Mouse (Mus musculus) ES-Bruce4 (cell line): ENCODE measurements around the gene Gsap. TPM values are rescaled to one million over a fixed set of nuclear protein-coding genes. Genes with fewer than 3 reads are reported as not detected.

Experiments used
- H3K27ac ChIP-seq: 2 replicates; pipeline ENCODE4 v1.5.1; 2012; ENCODE audit warnings: low read length, inconsistent platforms; ENCODE audit not compliant: insufficient read depth
- H3K27me3 ChIP-seq: 2 replicates; pipeline ENCODE4 v1.6.1; 2012; ENCODE audit warnings: mild to moderate bottlenecking, low read length, inconsistent platforms; ENCODE audit not compliant: control insufficient read depth, poor library complexity, insufficient read depth, severe bottlenecking
- H3K36me3 ChIP-seq: 2 replicates; pipeline ENCODE4 v1.6.1; 2012; ENCODE audit warnings: inconsistent platforms, mild to moderate bottlenecking, low read length, moderate library complexity; ENCODE audit not compliant: control insufficient read depth, poor library complexity, insufficient read depth, severe bottlenecking
- H3K4me1 ChIP-seq: one replicate; pipeline ENCODE4 v1.8.1; 2011; ENCODE audit warnings: low read length; ENCODE audit not compliant: control insufficient read depth, insufficient read depth
- H3K4me3 ChIP-seq: 2 replicates; pipeline ENCODE4 v1.5.1; 2011; ENCODE audit warnings: low read depth, mild to moderate bottlenecking, low read length
- H3K9ac ChIP-seq: 2 replicates; pipeline ENCODE4 v1.6.1; 2012; ENCODE audit warnings: low read depth, mild to moderate bottlenecking, inconsistent platforms; ENCODE audit not compliant: poor library complexity, severe bottlenecking
- H3K9me3 ChIP-seq: replicated peaks from 2 replicates; pipeline ENCODE4 v1.6.1; 2012; ENCODE audit warnings: mild to moderate bottlenecking, low read length, inconsistent platforms; ENCODE audit not compliant: control insufficient read depth, poor library complexity, insufficient read depth, severe bottlenecking
- CTCF ChIP-seq: IDR thresholded peaks from one replicate; pipeline ENCODE4 v1.8.1; 2011; ENCODE audit warnings: low read depth, low read length
- EP300 ChIP-seq: IDR thresholded peaks from 2 replicates; pipeline ENCODE4 v1.6.1; 2011; ENCODE audit warnings: low read depth, low read length; ENCODE audit not compliant: insufficient read depth
- POLR2A ChIP-seq: IDR thresholded peaks from one replicate; pipeline ENCODE4 v1.8.1; 2011; ENCODE audit warnings: low read length; ENCODE audit not compliant: insufficient read depth
- polyA plus RNA-seq: library from polyadenylated mRNA; stranded (reverse); fragments of >200 nt; gene quantifications from 2 replicates; pipeline ENCODE4 v1.2.4, GENCODE M21; 2011; ENCODE audit warnings: low read depth; ENCODE audit not compliant: missing spikeins, insufficient read depth, insufficient read length

Gsap gene
- polyA plus RNA-seq, 1 experiment: 8.9 TPM

DNA sequence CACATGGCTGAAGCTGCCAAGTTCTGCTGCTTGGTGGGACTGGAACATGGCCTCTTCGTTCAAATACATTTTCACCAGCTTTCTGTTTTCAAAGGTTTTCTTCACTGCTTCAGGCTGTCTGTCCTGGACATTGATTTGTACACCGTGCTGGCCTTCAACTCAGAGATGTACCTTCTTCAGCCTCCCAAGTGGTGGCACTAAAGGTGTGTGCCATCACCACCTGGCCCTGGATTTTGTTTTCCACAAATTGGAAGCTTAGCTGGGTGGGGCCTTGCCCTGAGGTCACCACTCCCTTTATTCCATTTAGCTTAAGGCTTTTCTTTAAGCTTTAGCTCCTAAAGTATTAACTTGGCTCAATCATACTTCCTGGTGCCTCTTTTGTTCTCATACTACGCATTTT, 22.6 kb upstream of the Gsap start:
- no peak overlapping the region for H3K4me3 ChIP-seq
- H3K9ac ChIP-seq: no peak overlapping the region
- TF ChIP-seq POLR2A (no peak), CTCF (no peak), EP300 (no peak)
- H3K4me1 ChIP-seq: no peaks in the 10 kb centered on the region
- H3K27ac ChIP-seq: no peak overlapping the region
- H3K9me3 ChIP-seq: no peaks in the 10 kb centered on the region
- no peaks in the 10 kb centered on the region for H3K27me3 ChIP-seq
- no peaks in the 10 kb centered on the region for H3K36me3 ChIP-seq

DNA sequence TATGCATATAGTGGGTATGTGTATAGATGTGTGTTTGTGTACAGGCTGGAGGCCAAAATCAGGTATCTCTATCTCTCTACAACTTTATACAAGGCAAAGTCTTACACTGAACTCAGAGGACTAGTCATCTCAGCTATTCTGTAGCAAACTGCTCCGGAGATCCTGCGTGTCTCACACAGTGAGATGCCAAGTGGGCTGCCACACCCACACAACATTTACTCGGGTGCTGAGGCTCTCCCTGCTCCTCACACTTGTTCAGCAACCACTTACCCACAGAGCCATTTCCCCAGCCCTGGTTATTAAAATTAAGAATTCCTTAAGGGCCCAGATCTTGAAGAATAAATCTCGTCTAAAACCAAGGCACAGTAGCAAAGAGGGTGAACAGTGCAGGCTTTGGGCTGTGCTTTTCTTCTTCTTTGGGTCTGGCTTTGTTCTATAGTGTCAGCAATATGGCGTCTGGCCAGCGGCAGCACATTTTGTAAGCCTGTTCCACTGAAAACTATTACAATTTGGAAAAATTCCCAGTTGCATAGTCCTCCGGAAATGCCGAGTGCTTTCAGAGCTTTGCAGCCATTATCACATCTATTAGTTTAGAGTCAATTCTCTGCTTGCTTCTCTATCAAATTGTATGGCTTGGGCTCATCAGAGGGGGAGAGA, 17.2 kb upstream of the Gsap start:
- H3K27me3 ChIP-seq: no peaks in the 10 kb centered on the region
- H3K36me3 ChIP-seq: no peaks in the 10 kb centered on the region
- H3K9ac ChIP-seq: no peak overlapping the region
- TF ChIP-seq POLR2A: no peak
- TF ChIP-seq EP300: no peak
- no peak for TF ChIP-seq CTCF
- H3K4me3 ChIP-seq: no peak overlapping the region
- H3K27ac ChIP-seq: no peak overlapping the region
- H3K9me3 ChIP-seq: no peaks in the 10 kb centered on the region
- no peaks in the 10 kb centered on the region for H3K4me1 ChIP-seq

DNA sequence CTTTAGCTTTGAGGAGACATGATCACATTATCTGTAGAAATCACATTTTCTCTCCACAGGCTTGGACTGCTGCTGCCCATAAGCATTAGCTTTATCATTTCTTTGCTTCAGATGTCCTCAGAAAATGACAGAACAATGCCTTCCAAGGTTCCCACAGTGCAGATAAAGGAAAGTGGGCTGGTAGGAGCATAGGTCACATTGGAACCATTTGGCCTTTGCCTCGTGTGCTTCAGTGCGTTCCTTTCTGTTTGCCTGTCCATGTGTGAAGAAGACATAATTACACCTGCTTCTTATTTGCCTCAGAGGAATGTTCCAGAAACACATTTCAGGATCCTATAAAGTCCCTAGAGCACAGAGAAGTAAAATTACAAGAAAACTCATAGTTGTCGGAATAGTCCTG, 16.7 kb upstream of the Gsap start:
- Histone ChIP-seq H3K27me3 (no peaks in the 10 kb centered on the region), H3K36me3 (no peaks in the 10 kb centered on the region), H3K4me3 (no peak overlapping the region), H3K4me1 (no peaks in the 10 kb centered on the region), H3K9ac (no peak overlapping the region), H3K9me3 (no peaks in the 10 kb centered on the region), H3K27ac (no peak overlapping the region)
- no peak for TF ChIP-seq CTCF

GRCm38 (mm10) chr5:21169877-21170276, 16.2 kb upstream of the Gsap start:
- Histone ChIP-seq H3K36me3 (no peaks in the 10 kb centered on the region), H3K9ac (no peak overlapping the region), H3K4me3 (no peak overlapping the region), H3K4me1 (no peaks in the 10 kb centered on the region), H3K27ac (no peak overlapping the region), H3K9me3 (no peaks in the 10 kb centered on the region), H3K27me3 (no peaks in the 10 kb centered on the region)
- TF ChIP-seq EP300: no peak
- TF ChIP-seq POLR2A: no peak
- no peak for TF ChIP-seq CTCF

DNA sequence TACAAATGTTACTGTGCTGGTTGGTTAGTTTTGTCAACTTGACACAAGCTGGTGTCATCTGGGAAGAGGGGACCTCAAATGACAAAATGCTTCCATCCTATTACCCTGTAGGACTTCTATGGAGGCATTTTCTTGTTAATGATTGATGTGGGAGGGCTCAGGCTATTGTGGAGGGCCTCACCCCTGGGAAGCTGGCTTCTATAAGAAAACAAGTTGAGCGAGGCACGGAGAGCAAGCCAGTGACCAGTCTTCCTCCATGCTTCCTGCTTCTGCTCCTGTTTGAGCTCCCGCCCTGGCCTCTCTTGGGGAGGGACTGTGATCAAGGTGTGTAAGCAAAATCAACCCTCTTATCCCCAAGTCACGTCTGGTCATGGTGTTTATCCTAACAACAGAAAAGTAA, 15.6 kb upstream of the Gsap start:
- Histone ChIP-seq H3K4me1 (no peaks in the 10 kb centered on the region), H3K9me3 (no peaks in the 10 kb centered on the region), H3K36me3 (no peaks in the 10 kb centered on the region), H3K4me3 (no peak overlapping the region), H3K27ac (no peak overlapping the region), H3K27me3 (no peaks in the 10 kb centered on the region), H3K9ac (no peak overlapping the region)
- TF ChIP-seq EP300 (no peak), POLR2A (no peak), CTCF (no peak)

DNA sequence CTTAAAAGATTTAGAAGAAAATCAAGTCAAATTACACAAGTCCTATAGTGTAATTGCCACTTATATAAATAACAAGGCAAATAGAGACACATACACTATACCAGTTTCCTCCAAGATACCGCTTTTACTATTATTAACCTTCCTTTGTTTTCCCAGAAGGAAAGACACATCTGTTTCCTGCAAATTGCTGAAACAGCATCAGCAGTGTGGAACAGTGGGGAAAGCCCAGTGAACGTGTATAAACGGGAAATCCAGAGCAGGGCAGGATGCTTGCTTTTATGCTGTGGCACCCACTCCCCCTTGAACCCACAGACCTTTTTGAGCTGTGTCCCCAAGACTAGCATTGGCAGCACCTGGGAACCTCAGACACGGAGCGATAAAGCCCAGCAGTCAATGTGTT, 15.2 kb upstream of the Gsap start:
- Histone ChIP-seq H3K9ac (no peak overlapping the region), H3K27me3 (no peaks in the 10 kb centered on the region), H3K27ac (no peak overlapping the region), H3K36me3 (no peaks in the 10 kb centered on the region), H3K4me3 (no peak overlapping the region), H3K9me3 (no peaks in the 10 kb centered on the region), H3K4me1 (no peaks in the 10 kb centered on the region)
- TF ChIP-seq CTCF (no peak), POLR2A (no peak), EP300 (no peak)
